Mouse (Mus musculus): ENCODE results near the gene Pacs1. TPM values are rescaled to one million over a fixed set of nuclear protein-coding genes. Genes with fewer than 3 reads are reported as not detected.
A peak's percentile ranks its signal among the peaks of the same experiment; 100 is the strongest.
"Not testable (repeated sequence)": the region's sequence is repeated elsewhere in the genome, so short reads cannot be mapped to it uniquely, and the experiment has no call there.

The Pacs1 gene
- polyA plus RNA-seq, 1 experiment from 2014 or later = 21.3 TPM

- Histone ChIP-seq H3K36me3 (peaks cover 48% of the 10 kb centered on the region), H3K9me3 (replicated peaks) (no peaks in the 10 kb centered on the region), H3K4me3 (peak within 1 kb of the TSS; percentile 80), H3K4me1 (peaks cover 62% of the 10 kb centered on the region), H3K27ac (replicated peaks) (peak within 1 kb of the TSS; percentile 92), H3K27me3 (ENCODE audit: low read depth, poor library complexity, severe bottlenecking) (peaks cover 13% of the 10 kb centered on the region)
- WGBS = 2% methylated on average over 48 of the region's 48 CpGs
- DNase-seq (ENCODE audit: low spot score) = peak; percentile 71
Observed at GRCm38 (mm10) chr19:5098363-5099143, 174.4 kb downstream of the Pacs1 start, which contains the start of gene Cnih2. Gene Cnih2, minus strand, starts transcription at chr19:5098521.

- Histone ChIP-seq H3K4me1 (peaks cover 68% of the 10 kb centered on the region), H3K36me3 (peaks cover 48% of the 10 kb centered on the region), H3K27ac (replicated peaks) (peak overlapping the region; percentile 92), H3K9me3 (replicated peaks) (no peaks in the 10 kb centered on the region), H3K4me3 (peak overlapping the region; percentile 80), H3K27me3 (ENCODE audit: low read depth, poor library complexity, severe bottlenecking) (peaks cover 13% of the 10 kb centered on the region)
- 4% methylated on average over 31 of the region's 31 CpGs for WGBS
- peak; percentile 45 for DNase-seq (ENCODE audit: low spot score)
Observed at GRCm38 (mm10) chr19:5097521-5098362, 175.2 kb downstream of the Pacs1 start.

DNA sequence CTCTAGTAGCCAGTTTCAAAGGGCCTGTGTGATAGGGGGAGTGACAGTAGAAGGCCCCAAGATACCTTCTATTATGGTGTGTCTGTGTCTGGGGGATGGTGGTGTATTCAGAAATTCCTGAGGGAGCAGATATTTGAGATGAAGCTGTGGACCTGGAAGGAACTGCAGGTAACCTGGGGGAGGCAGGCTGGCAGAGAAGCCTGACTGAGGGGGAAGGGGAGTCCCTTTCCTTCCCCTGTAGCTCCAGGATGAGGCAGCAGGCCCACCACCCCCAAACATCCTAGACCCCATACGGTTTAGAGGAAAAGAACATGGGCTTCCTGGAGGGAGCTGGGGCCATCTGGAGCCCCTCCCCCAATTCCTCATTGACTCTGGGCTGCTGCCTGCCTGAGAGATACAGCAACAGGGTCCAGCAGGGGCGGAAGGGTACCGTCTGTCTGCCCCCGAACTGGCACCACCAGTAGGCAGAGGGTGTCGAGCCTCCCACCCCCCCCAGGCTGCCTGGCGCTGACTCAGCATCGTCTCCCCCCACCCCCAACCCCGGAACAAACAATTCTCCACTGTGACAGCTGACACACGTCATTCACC is 176.9 kb downstream of the Pacs1 start:
- 12% methylated on average over 9 of the region's 9 CpGs for WGBS
- Histone ChIP-seq H3K9me3 (replicated peaks) (no peaks in the 10 kb centered on the region), H3K4me3 (peak overlapping the region; percentile 80), H3K27ac (replicated peaks) (peak overlapping the region; percentile 92; the same call in 1 of the 2 replicates), H3K27me3 (ENCODE audit: low read depth, poor library complexity, severe bottlenecking) (peaks cover 13% of the 10 kb centered on the region), H3K4me1 (peaks cover 68% of the 10 kb centered on the region), H3K36me3 (peaks cover 48% of the 10 kb centered on the region)
- no peak for DNase-seq (ENCODE audit: low spot score)

GRCm38 (mm10) chr19:5094746-5095417 is 178.0 kb downstream of the Pacs1 start:
- H3K36me3 ChIP-seq = peaks cover 46% of the 10 kb centered on the region
- peaks cover 13% of the 10 kb centered on the region for H3K27me3 ChIP-seq (ENCODE audit: low read depth, poor library complexity, severe bottlenecking)
- H3K4me1 ChIP-seq = peaks cover 68% of the 10 kb centered on the region
- peak overlapping the region; percentile 80 for H3K4me3 ChIP-seq
- 41% methylated on average over 11 of the region's 11 CpGs for WGBS
- DNase-seq (ENCODE audit: low spot score) = peak; percentile 35
- no peaks in the 10 kb centered on the region for H3K9me3 ChIP-seq (replicated peaks)
- H3K27ac ChIP-seq (replicated peaks) = peak overlapping the region; percentile 39

DNA sequence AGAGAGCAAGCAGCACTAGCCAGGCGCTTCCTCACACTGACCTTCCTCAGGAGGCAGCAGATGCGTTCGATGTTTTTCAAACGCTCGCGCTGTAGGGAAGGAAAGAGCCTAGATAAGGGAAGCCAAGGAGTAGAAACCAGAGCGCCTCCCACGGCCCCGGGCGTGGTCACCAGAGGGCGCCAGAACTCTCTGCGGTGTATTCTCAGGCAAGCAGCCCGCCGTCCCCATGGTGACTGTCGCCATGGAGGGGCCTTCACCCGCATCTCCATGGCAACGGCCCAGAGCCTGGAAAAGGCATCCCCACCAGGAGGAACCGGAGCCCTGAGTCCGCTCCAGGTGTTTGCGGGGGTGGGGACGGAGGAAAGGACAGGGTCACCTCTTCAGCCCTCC is 178.7 kb downstream of the Pacs1 start:
- Histone ChIP-seq H3K4me3 (peak overlapping the region; percentile 80), H3K36me3 (peaks cover 44% of the 10 kb centered on the region), H3K27me3 (ENCODE audit: low read depth, poor library complexity, severe bottlenecking) (peaks cover 13% of the 10 kb centered on the region; the same call in 1 of the 2 replicates), H3K9me3 (replicated peaks) (no peaks in the 10 kb centered on the region), H3K4me1 (peaks cover 66% of the 10 kb centered on the region), H3K27ac (replicated peaks) (peak overlapping the region; percentile 46)
- peak; percentile 98 for DNase-seq (ENCODE audit: low spot score)
- under 1% methylated on average over 21 of the region's 21 CpGs for WGBS

GRCm38 (mm10) chr19:5093481-5094242 is 179.3 kb downstream of the Pacs1 start:
- 73% methylated on average over 12 of the region's 12 CpGs for WGBS
- peaks cover 66% of the 10 kb centered on the region for H3K4me1 ChIP-seq
- H3K27me3 ChIP-seq (ENCODE audit: low read depth, poor library complexity, severe bottlenecking) = peaks cover 13% of the 10 kb centered on the region; the same call in 1 of the 2 replicates
- H3K27ac ChIP-seq (replicated peaks) = peak overlapping the region; percentile 46
- H3K36me3 ChIP-seq = peaks cover 42% of the 10 kb centered on the region
- no peaks in the 10 kb centered on the region for H3K9me3 ChIP-seq (replicated peaks)
- H3K4me3 ChIP-seq = peak overlapping the region; percentile 80
- no peak for DNase-seq (ENCODE audit: low spot score)

DNA sequence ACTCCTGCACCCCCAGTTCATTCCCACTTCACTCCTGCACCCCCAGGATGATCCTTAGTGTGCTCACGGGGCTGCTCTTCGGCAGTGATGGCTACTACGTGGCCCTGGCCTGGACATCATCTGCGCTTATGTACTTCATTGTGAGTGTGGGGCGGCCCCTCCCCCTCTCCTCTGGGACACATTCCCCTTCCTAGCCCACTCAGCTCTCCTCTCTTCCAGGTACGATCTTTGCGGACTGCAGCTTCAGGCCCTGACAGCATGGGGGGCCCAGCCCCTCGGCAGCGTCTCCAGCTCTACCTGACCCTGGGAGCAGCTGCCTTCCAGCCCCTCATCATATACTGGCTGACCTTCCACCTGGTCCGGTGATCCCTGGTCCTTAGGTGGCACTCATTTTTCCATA is 180.8 kb downstream of the Pacs1 start:
- WGBS = 92% methylated on average over 10 of the region's 10 CpGs

DNA sequence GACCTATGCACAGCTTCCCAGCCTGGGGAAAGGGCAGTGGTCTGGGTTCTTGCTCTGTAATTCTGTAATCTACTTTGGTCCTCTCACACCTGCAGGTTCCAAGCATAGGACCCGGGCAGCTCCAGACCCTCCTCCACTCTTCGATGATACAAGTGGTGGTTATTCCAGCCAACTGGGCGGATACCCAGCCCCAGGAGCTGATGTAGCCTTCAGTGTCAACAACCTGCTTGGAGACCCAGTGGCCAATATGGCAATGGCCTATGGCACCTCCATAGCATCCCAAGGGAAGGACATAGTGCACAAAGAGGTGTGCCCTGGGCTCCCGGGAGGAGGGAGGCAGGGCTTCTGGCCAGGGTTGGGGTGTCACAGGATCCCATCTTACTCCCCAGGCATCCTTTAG is 183.6 kb downstream of the Pacs1 start:
- peaks cover 42% of the 10 kb centered on the region for H3K36me3 ChIP-seq
- peaks cover 44% of the 10 kb centered on the region for H3K4me1 ChIP-seq
- peak overlapping the region; percentile 91 for H3K4me3 ChIP-seq
- H3K27ac ChIP-seq (replicated peaks) = no peak overlapping the region
- no peaks in the 10 kb centered on the region for H3K9me3 ChIP-seq (replicated peaks)
- H3K27me3 ChIP-seq (ENCODE audit: low read depth, poor library complexity, severe bottlenecking) = peaks cover 23% of the 10 kb centered on the region
- 93% methylated on average over 4 of the region's 4 CpGs for WGBS
- DNase-seq (ENCODE audit: low spot score) = no peak

More for the DNA sequence above, 180.8 kb downstream of the Pacs1 start:
- Histone ChIP-seq H3K27ac (replicated peaks) (no peak overlapping the region), H3K36me3 (peaks cover 42% of the 10 kb centered on the region), H3K4me3 (no peak overlapping the region), H3K9me3 (replicated peaks) (no peaks in the 10 kb centered on the region), H3K27me3 (ENCODE audit: low read depth, poor library complexity, severe bottlenecking) (peaks cover 12% of the 10 kb centered on the region; the same call in 1 of the 2 replicates), H3K4me1 (peaks cover 59% of the 10 kb centered on the region)
- DNase-seq (ENCODE audit: low spot score) = no peak

DNA sequence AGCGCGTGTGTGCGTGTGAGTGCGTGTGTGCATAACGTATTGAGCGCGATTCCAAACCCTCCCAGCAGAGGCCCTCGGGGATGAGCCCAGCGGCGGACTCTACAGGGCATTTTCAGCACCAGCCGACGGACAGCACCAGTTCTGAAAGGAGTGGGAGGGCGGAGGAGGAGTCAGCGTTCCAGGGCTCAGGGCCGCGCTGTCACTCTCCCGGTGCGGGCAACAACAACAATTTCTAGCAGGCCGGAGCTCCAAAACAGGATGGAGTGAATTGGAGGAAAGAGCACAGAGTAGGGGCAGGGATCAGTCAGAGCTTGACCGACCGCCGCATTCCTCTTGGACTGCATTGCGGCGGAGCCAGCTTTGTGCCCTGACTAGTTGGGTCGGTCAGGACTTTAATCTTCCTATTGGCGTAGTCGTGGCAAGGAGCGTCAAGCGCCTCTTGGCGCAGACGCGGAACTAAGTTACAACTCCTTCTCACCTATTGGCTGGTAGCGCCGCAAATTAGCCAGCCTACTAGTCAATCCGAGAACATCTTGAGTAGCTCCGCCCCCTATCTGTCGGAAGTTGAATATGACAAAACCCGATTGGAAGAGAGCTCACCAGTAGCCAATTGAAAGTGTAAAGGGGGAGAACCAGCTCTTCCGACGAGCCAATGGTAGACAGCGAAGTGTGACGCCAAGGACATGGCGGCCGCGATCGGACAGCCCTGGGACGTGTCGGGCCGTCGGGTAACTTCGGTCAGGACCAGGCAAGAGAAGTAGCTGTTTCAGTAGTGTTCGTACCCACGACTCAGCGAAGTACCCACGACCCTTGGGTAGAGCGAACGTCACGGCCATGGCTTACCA is 184.8 kb downstream of the Pacs1 start, which contains the start of gene Yif1a:
Gene Yif1a (plus strand): TSS at position 655 of the 845 bp plus-strand sequence.
- WGBS = under 1% methylated on average over 58 of the region's 58 CpGs
- H3K4me1 ChIP-seq = peaks cover 31% of the 10 kb centered on the region

DNA sequence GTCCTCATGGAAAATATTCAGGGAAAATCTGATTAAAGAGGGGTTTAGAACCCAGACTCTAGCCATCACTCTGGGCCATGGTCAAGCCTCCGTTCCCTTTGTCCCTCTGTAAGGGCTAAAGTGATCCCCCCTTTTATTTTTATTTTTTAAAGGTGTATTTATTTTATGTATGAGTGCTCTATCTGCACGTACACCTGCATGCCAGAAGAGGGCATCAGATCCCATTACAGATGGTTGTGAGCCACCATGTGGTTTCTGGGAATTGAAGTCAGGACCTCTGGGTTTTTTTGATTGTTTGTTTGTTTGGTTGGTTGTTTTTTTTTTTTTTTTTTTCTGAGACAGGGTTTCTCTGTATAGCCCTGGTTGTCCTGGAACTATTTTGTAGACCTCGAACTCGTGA is 186.4 kb downstream of the Pacs1 start:
- H3K27me3 ChIP-seq (ENCODE audit: low read depth, poor library complexity, severe bottlenecking) = peaks cover 51% of the 10 kb centered on the region

More for the DNA sequence above, 184.8 kb downstream of the Pacs1 start, which contains the start of gene Yif1a:
- Histone ChIP-seq H3K27ac (replicated peaks) (peak within 1 kb of the TSS; percentile 84), H3K36me3 (peaks cover 34% of the 10 kb centered on the region), H3K9me3 (replicated peaks) (no peaks in the 10 kb centered on the region), H3K4me3 (peak within 1 kb of the TSS; percentile 91), H3K27me3 (ENCODE audit: low read depth, poor library complexity, severe bottlenecking) (peaks cover 35% of the 10 kb centered on the region)
- DNase-seq (ENCODE audit: low spot score) = peak; percentile 94

More for the DNA sequence above, 186.4 kb downstream of the Pacs1 start:
- not testable (repeated sequence) for DNase-seq (ENCODE audit: low spot score); H3K4me3 ChIP-seq; H3K27ac ChIP-seq (replicated peaks); H3K9me3 ChIP-seq (replicated peaks)
- H3K4me1 ChIP-seq = peaks cover 30% of the 10 kb centered on the region
- H3K36me3 ChIP-seq = peaks cover 19% of the 10 kb centered on the region
- WGBS = 64% methylated on average over 4 of the region's 4 CpGs

Measured in midbrain, embryonic 10.5 days (tissue).